Mouse (Mus musculus) adrenal gland, adult (tissue): ENCODE results near the gene Tfcp2.
A peak's percentile ranks its signal among the peaks of the same experiment; 100 is the strongest.
"Not testable (repeated sequence)": the region's sequence is repeated elsewhere in the genome, so short reads cannot be mapped to it uniquely, and the experiment has no call there.

Source experiments
- DNase-seq, 2 experiments: peaks; one replicate each; pipeline ENCODE4 v3.0.0; 2022 to 2023; ENCODE audit warnings: low spot score in 1 of 2; ENCODE audit not compliant: inconsistent age in 2 of 2

Gene Tfcp2

DNA sequence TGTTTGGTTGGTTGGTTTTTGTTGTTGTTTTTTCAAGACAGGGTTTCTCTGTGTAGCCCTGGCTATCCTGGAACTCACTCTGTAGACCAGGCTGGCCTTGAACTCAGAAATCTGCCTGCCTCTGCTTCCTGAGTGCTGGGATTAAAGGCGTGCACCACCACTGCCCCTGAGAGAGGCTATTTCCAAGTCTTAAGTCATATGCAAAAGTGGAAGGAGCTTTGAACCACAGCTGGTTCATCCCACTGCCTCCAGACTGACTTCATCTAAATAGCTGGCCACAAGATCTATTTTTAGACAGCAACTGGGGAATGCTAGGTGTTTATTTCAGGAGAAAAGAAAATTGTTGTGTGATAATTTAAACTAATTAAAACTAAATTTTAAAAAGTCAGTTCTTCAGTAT lies 63.5 kb downstream of the Tfcp2 start:
- not testable (repeated sequence) for DNase-seq

DNA sequence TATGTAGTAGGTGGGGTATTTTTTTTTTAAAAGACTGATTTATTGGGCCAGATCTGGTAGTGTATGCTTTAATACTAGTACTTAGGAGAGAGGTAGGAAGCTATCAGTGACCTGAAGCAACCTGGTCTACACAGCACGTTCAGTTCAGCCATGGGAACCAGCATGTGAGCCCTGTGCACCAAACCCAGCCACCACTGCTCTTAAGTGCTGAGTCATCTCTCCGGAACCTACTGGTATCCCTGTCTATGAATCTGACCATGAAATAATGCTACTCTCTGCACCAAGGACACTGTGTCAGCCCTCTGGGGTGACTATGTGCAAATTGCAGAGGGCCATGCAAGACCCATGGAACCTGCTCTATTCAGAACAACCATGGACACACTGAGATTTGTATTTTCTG lies 64.8 kb downstream of the Tfcp2 start:
- peak; percentile 67 to 77 for DNase-seq

DNA sequence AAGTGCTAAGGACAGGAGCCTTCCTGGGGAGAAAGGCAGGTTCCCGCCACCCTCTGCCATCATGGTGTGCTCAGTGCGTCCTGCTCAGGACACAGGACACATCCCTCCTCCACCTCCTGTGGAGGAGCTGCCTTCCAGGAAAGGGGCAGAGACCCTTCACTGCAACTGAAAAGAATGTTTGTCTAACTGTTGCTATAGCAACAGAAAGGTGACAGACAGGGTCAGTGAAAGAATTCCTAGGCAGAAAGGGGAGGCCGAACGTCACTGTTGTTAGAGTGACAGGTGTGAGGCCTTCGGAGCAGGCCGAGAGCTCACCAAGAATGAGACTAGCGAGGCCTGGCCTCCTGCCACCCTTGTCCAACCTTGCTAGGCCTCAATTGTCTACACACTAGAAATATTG lies 65.4 kb downstream of the Tfcp2 start:
- DNase-seq, result no peak

DNA sequence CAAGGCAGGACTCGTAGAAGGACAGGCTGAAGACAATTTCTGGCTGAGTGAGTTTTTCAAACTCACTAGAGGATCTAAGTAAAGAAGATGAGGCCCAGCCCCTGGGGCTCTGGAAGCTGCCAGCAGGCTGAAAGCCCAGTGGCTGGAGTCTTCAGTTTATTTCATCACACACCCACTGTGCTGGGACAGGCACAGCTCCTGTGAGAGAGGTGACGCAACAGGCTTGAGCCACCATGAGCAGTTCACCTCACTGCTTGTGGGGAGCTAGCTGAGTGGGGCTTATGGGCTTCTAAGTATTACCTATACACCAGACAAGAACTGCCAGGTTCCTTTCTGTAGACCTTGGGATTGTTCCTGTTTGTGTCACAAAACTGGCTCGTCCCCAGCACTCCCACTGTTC lies 66.2 kb downstream of the Tfcp2 start:
- peak in 1 of 2 experiments; percentile 71 for DNase-seq

DNA sequence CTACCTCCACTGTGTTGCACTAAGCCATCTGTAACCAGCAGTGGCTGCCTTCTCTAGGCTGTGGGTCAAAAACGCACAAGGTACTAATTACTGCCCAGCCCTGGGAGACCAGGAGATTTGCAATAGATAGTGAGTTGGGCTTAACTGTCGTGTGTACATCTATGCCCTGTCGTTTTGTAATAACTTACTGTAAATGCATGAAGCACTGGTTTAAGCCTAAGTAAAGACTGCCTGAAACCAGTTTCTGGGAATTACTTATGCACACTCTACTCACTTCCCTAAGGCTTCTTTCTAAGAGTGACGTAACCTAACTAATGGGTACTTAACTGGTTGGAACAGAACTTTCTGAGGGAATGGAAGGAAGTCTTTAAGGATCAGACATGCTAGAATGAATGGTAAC lies 72.9 kb downstream of the Tfcp2 start:
- DNase-seq, result no peak

DNA sequence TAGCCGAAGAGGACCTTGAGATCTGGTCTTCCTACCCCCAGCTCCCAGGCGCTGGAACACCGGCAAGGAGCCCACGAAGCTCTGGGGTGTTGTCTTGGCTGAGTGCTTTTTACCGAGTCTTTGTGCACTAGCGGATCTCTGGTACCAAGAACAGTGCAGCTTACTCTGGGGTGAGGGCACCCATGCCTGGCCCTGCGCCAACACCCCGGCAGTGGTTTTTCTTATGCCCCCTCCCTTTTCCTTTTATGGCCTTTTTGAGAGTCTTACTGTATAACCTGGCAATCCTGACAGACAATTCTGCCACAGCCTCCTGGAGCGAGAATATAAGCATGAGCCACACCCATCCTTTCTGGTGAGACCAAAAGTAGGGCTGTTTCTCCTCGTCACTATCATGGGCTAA lies 73.5 kb downstream of the Tfcp2 start:
- DNase-seq, result no peak

DNA sequence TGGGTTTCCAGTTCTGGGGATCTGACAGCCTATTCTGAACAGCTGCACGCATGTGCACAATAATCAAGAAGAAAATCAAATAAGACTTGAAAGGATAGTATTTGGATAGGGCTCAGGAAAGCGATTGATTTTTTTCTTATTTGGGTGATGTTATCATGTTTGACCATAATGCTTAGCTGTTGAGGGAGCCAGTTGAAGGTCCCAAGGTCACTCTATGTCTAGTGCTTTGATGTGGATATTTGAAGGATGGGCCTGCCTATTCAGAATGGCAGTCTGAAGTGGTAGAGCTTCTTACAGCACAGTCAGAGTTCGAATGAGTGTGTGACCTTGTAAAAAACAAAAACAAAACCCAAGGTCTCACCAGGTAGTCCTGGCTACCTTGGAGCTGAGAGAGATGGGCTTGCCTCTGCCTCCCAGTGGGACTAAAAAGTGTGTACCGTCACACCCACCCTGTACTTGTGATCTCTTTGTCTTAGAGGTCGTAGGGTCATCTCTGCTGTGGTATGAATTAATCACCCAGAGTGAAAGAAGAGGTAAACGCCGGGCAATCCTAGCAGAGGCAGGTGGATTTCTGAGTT lies 77.8 kb downstream of the Tfcp2 start:
- DNase-seq, result no peak

DNA sequence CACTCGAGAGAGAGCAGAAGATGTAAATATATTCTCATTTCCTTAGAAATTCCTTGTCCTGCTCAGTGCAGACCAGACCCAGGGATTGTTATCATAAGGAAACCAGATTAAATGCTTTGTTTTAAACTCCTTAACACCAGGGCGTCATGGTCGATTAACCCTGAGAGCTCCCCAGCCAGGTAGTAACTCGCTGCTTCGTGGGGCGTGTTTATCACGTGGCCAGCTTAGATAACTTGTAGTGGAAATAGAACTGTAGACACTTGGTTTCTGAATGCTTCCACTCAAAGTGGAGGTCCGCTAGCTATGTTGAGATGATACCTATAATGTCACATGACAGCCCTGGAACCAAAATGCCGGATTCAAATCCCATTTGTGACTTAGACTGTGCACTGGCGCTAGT lies 81.8 kb downstream of the Tfcp2 start:
- no peak for DNase-seq

DNA sequence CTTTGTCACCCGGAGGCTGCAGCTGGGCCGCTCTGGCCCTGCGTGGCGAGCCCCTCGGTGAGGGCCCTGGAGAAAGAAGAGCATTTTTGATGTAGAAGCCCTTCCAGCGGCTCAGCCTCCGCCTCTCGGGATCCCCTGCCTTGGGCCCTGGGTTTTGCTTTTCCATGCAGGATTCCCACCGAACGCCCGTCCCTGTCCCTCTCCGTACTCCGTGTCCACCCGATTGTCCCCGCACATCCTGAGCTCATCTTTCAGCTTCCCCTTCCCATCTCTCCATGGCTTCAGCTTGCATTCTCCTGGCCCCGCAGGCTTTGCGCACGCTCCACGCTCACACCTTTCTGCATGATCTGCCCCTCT lies 82.6 kb downstream of the Tfcp2 start:
- DNase-seq, result no peak

DNA sequence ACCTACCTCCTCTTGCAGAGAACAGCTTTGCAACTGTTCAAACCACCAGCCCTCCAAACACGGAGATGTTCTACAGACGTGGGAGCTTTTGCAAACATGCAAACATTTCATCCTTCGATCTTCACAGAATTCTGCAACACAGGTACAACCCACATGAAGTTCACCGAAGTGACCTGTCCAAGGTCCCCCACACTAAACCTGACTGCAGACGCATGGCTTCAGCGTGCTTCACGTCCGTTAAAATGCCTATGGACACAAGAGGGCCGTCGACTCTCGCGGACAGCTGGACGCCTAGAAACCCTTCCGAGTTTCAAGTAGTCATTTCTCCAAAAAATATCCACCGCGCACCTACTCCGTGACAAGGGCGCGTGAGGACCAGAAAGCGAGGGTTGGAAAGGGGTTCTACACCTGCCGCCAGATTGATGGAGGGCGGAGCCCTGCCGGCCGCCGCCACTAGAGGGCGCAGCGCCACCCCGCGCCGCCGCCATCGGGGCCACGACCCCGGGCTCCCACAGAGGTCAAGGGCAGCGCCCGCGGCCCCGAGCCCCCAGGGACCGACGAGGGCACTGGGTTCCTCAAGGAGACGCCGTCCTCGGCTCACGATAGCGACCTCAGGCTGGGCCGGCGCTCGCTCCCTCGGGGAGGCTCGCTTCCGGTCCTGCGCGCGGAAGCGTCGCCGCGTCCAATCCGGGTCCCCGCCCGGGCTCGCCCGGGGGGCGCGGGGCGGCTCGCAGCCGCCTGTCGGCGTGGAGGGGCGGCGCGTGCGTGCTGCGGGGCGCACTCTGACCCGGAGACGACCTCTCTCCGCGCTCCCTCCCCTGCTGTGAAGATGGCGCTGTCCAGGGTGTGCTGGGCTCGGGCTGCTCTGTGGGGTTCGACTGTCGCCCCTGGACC lies 83.3 kb downstream of the Tfcp2 start, which contains the start of gene Letmd1:
Letmd1 (plus strand) TSS at position 729 of the 894 bp plus-strand sequence.
- DNase-seq, result peak; percentile 94 to 96

DNA sequence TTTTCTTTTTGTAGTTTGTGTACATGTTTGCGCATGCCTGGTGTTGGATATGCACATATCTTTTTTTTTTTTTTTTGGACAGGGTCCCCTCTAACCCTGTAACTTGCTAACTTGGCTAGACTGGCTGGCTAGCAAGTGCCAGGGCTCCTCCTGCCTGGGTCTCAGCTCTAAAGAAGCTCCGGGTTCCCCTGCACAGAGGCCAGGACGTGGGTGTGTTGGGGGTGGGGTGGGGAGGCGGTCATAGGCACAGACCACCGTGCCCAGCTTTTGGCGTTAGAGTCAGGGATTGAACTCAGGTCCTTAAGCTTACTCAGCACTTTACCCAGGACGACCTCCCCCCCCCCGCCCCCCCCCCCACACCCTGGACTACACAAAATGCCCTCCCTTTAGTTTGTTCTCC lies 84.1 kb downstream of the Tfcp2 start:
- DNase-seq, result no peak

DNA sequence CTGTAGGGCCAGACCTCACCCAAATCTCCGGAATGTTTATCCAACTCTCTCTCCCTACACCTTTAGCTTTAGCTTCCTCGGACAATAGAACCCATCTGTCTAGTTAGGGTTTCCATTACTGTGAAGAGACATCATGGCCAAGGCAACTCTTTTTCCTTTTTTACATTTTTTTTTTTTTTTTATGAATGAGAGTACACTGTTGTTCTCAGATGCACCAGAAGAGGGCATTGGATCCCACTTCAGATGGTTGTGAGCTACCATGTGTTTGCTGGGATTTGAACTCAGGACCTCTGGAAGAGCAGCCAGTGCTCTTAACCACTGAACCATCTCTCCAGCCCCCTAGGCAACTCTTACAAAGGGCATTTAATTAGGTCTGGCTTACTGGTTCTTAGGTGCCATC lies 86.4 kb downstream of the Tfcp2 start:
- no peak for DNase-seq

DNA sequence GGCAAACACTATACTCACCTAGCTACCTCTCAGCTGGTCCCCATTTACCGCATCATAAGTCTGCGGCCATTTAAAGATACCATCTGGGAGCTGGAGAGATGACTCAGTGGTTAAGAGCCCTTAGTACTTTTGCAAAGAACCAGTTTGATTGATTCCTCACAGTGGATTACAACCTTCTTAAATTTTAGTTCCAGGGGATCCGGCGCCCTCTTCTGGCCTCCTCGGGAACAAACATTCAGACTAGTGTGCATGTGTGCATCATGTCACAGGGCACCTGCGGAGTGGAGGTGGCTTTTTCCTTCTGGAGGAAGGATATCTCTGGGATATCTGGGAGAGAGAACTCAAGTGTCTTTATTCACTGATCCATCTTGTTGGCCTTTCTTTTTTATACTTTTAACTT lies 88.1 kb downstream of the Tfcp2 start:
- DNase-seq, result peak; percentile 81 to 94

DNA sequence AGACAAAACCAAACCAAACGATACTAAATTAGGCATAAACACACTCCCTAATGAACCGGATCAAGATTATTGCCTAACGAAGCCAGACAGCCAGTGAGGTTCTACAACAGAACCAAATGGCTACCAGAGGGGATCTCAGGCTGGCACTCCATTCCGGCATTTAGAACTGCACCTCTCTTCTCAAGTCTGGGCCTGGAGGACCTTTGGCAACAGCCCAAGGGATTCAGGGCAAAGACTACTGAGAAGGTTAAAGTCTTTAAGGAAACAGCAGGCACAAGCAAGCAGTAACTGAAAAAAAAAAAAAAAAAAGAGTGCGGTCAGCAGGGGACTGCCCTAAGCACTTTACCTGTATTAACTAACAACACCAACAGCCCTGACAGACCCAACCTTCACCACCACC lies 89.7 kb downstream of the Tfcp2 start:
- no peak for DNase-seq

DNA sequence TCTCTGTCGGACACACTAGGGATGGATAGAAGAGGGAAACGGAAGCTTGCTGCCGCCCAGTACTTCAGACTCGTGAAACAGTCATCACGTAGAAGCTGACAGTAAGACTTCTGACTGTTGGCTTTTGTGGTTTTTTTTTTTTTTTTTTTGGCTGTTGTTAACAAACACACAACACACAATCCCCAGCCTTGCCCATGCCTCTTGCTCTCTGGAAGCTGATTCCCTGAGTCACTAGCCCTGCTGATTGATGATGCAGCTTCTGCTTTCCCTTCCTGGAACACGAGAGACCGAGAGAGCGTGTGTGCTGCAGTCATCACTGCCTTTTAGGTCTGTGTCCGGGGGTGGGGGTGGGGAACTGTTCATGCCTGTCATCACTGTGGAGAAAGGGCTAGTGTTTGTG lies 90.2 kb downstream of the Tfcp2 start:
- no peak for DNase-seq

DNA sequence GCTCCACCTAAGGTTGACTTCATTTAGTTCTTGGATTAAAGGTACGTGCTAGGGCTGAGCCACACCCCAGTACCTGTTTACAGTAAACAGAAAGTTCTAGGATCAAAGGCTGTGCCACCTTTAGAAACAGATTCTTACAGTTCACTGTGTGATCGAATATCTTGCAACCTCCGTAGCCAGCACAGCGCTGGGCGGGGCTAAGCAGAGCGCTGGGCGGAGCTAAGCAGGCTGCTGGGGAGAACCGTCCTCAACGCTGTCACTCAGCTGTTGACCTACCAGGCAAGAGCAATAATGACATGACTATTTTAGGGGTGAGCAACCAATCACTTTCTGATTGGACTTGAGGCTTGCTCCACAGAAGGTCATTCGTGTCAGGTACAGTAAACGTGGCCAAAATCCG lies 90.9 kb downstream of the Tfcp2 start:
- peak; percentile 54 to 74 for DNase-seq

DNA sequence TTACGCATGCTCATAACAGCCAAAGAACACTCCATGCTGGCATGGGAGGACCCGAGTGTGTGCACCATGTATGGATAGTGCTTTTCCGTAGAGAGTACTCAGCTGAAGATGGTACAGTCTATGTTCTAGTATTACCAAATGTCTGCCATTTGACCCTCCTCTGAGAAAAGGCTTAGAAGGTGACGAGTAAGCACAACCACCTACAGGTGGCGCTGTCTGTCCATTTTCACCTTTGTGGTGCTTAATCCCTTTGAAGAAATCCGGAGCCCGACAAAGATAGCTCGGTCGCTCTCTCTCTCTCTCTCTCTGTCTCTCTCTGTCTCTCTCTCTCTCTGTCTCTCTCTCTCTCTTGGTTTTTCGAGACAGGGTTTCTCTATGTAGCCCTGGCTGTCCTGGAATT lies 93.8 kb downstream of the Tfcp2 start:
- peak; percentile 60 to 87 for DNase-seq

DNA sequence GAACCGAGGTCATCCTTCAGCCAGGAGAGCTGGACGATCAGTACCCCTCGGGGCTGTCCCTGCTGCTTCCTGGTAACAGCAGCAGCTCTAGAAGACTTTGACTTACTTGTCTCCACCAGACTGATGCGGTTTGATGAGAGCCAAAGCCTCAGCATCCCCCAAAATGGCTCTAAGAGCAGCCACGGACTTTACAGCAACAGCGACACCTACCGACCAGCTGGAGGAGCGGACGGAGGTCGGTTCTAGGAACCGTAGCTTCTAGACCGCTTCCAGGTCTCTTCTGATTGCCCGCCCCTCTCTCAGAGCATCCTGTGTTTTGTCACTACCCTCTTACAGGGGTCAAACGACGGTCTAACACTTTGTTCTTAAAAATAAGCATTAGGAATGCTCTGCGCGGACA lies 94.5 kb downstream of the Tfcp2 start:
- peak; percentile 67 to 88 for DNase-seq

DNA sequence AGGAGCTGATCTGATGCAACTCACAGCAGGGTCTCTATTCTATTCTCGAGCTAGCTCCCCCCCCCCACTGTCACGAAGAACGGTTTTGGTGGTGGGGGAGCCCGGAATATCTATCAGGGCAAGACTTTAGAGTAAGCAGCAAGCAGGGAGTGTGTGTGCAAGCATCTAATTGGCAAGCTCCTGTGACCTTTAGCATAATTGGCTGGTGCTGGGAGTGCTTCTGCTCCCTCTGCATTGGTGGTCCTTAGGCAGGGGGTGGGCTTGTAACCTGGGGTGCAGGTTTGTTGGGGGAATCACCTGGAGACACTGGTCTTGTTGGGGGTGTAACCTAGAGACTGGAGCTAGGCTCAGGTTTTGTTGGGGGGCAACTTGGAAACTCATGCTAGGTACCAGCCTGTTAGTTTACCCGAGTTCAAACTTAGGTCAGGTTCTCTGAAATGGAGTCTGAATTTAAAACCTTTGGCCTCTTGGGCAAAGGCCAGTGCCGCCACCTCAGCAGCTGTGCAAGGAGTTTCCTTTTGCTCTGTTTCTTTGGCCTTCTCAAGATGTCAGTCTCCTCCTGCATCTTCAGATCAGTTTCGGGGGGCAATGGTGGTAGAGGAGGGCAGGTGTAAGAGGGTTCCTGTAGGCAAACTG lies 95.3 kb downstream of the Tfcp2 start:
- no peak for DNase-seq

DNA sequence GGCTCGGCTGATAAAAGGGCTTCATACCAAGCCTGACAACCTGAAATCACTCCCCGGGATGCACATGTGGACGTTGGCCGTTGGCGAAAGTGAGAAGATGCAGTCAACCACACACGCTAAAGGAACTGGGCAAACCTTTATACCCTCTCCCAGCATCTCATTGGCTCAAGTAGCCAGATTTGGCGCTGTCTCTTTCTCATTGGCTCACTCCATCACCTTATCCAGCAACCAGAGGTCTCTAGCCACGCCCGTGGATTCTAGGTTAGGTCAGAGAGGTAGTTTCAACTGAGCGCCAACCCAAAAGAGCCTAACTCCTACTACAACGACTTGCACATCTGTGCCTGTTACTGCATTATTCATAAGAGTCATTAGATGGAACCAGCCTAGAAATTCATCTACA lies 99.3 kb downstream of the Tfcp2 start:
- DNase-seq, result no peak

DNA sequence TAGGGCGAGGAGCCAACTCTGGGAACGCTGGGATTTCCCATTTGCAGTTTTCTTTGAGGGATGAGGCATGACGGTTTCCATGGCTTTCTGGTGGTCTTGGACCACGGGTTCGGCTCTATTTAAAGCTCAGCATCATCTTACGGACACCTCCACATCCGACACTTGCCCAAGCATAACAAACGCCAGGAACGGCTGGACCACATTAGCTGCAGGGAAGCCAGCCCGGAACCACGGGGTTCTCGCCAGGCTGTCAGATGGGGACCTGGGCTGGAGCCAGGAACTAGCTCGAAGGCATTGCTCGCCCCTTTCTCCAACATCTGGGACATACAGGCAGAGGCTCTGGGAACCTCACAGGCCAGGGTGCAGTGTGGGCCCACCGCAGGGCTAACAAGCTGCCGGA lies 100.6 kb downstream of the Tfcp2 start:
- DNase-seq, result no peak

DNA sequence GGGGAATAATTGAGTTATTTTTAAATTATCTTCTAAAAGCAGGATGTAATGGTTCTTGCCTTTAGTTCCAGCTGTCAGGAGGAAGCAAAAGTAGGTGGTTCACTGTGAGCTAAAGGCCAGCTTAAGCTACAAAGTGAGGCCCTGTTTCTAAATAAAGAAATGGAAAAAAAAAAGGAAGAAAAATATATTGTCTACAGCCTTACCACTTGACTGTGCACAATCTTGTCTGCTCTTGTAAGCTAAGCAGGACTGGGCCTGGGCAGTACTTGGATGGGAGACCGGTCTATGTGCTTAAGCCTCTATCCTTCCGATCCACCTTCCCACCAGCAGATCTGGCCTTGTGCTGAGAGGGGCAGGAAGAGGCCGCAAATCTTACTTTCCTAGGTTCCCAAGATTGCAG lies 102.3 kb downstream of the Tfcp2 start:
- DNase-seq, result no peak
